Mouse (Mus musculus): ENCODE measurements around the gene Ublcp1.

Ublcp1 gene

DNA sequence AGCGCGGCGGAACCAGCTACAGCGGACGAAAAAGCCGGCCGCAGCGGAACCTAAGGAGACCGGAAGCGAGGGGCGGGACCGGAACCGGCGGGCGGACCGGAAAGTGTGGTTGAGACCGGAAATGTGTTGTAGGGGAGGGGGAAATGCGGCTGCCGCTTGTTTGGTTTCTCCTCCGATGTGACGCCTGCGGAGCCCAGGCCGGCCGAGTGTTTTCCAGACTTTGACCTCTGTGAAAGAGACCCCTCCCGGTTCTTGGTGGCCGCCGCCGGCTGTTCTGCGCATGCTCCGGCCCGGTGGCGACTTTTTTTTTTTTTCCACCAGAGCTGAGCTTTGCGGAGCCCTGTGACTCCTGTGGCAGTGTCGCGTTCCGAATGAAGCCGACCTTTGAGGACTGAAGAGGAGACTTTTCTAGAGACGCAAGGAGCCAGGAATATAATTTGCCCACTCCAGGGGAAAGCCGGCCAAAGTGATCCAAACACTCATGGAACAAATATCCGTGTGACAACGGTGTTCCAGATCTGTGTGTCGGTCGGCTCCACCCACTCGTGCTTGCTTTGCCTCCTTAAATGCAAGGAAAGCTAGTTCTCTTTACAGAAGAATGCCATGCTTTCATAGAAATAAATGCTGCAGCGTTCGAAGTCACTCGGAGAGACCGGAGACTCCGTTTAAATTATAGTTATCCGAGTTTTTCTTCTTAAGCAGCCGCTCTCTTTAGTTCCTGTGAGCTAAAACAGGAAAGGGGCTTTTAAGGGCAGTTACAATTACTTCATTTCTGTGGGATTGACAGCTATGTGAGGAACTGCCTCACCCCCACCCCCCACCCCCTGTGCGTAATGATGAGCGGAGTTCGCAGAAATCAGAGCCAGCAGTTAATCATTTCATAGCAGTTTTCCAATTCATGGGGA is at the start of gene Ublcp1:
Ublcp1 (minus strand) TSS at position 67 of the 905 bp plus-strand sequence.
- peak; percentile 84 for DNase-seq (ENCODE audit: low spot score)

GRCm38 (mm10) chr11:44519096-44519949 is 49.0 kb upstream of the Ublcp1 start:
- DNase-seq (ENCODE audit: low spot score) = peak; percentile 21

DNA sequence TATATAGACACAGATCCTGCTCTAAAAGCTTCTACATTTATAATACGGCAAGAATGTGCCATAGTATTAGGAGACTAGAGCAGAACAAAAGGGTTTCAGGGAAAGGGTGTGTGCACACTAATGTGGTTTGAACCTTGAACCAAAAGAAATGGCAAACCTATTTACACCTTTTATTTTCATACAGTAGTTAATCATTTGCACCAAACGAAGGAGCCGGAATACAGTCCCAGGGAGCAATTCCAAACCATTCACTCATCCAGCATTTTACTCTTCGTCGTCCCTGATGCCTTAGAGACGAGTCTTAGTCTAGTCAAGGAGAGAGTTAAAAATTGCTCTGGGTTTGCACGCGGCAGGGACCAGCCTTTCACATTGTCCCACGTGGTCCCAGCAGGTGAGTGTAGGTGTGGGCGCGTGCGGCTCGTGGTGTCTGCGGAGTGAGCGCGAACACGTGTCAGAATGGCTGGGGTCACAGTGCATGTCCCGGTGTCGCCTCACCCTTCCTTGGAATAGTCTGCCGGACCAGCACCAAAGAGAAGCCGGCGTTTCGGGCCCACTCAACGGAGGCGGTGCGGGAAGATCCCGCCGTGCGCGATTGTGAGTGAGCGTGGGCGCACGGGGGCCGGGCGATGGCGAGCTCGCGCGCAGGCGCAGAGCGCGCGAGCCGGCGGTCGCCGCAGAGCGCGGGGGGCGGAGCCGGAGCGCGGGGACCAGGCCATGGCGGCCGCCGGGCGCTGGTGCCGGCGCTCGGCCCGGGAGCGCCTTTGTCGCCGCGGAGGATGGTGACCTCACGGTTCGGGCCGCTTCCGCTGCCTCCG is 48.2 kb upstream of the Ublcp1 start, which contains the start of gene Rnf145:
Rnf145 (plus strand) TSS at position 684 of the 815 bp plus-strand sequence.
- peak; percentile 45 for DNase-seq (ENCODE audit: low spot score)

DNA sequence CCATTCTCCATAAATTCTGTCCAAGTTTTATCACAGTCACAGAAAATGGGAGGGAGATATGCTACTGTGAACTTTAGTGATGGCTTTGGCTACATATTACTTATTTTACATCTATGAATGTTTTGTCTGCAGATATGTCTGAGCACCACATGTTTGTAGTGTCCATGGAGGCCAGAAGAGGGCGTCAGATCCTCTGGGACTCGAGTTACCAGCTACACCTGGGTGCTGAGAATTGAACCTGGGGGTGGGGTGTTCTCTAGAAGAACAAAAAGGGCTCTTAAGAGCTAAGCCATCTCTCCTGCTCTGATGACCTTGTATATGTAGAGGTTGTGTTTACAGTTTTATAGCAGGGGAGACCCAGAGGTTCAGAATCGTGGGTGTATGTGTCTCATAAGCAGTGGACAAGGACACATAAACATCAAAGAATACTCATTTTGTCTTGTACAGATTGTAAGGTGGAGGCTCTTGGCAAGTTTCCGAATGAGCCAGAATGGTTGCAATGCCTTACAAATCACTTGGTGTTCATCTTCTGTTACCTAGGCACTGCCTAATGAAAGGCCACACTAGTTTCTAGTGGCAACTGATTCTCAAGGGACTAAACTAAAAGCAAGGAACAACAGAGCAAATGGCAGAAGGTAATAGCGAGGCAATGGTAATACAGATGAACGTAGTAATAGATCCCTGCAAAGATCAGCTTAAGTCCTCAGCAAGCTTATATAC is 47.4 kb upstream of the Ublcp1 start:
- DNase-seq (ENCODE audit: low spot score) = no peak

GRCm38 (mm10) chr11:44516362-44516761 is 46.1 kb upstream of the Ublcp1 start:
- DNase-seq (ENCODE audit: low spot score) = no peak

GRCm38 (mm10) chr11:44514666-44515065 is 44.4 kb upstream of the Ublcp1 start:
- no peak for DNase-seq (ENCODE audit: low spot score)

- no peak for DNase-seq (ENCODE audit: low spot score)
Measured at GRCm38 (mm10) chr11:44513026-44513422, 42.7 kb upstream of the Ublcp1 start.

DNA sequence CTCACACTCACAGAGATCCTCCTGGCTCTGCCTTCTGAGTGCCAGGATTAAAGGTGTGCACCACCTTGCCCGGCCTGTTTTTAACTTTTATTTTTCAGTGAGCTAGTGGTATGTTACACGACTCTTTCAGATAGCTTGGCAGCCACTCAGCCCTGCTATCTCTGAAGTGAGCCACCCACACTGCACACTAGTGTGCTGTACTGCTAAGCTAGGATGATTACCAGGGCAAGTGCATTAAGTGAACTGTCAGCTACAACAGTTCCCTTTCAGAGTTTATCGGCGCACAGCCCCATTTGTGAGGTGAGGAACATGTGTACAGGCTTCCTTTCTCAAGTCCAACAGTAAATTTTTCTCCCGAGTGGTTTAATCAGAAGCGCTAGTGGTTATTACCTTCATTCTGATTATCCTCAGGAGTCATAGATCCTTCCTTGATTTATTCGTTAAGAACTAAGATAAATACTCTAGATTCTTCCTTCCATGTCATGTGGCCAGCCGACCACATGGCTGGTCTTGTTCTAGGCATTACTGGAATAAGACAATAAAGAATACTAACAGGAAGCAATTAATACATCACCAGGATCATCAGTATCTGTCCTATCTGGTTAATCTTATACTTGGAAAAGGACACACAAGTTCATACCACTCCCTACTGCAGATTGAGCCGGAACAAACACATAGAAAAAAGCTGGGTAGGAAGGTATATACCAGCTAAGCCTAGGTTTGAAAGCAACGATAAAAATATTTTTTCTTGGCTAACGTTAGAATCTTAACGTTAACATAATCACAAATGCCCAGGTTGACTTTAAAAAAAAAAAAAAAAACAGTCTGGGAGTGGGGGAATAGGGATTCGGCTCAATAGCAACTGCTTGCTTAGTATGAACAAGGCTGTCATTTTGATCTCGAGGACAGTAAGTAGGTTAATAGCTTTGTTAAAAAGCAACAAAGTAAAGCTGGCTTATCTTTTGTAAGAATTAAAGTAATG is 42.0 kb upstream of the Ublcp1 start:
- no peak for DNase-seq (ENCODE audit: low spot score)

GRCm38 (mm10) chr11:44510371-44510770 is 40.1 kb upstream of the Ublcp1 start:
- DNase-seq (ENCODE audit: low spot score) = no peak

GRCm38 (mm10) chr11:44509906-44510305 is 39.6 kb upstream of the Ublcp1 start:
- DNase-seq (ENCODE audit: low spot score) = no peak

GRCm38 (mm10) chr11:44508876-44509275 is 38.6 kb upstream of the Ublcp1 start:
- DNase-seq (ENCODE audit: low spot score) = no peak

GRCm38 (mm10) chr11:44504761-44505160 is 34.5 kb upstream of the Ublcp1 start:
- DNase-seq (ENCODE audit: low spot score) = no peak

- DNase-seq (ENCODE audit: low spot score) = no peak
Measured at GRCm38 (mm10) chr11:44504146-44504545, 33.8 kb upstream of the Ublcp1 start.

DNA sequence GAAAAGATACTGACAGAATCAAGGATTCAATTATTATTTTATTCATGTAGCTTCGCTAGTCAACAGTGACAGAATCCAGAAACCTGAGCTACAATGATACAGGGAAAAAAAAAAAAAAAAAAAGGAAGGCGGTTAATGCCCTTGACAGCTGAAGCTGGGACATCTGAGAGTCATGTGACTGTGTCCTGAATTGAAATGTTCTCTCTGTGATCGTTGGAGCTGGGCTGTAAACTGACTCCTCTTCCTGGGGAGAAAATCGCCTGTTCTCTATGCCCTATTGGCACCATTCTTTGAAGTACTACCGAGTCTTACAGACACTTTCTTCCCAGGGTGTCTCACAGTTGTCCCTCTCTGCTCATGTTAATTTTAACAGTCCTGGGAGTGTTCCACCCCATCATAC is 32.6 kb upstream of the Ublcp1 start:
- no peak for DNase-seq (ENCODE audit: low spot score)

- no peak for DNase-seq (ENCODE audit: low spot score)
Measured at GRCm38 (mm10) chr11:44501477-44501876, 31.2 kb upstream of the Ublcp1 start.

DNA sequence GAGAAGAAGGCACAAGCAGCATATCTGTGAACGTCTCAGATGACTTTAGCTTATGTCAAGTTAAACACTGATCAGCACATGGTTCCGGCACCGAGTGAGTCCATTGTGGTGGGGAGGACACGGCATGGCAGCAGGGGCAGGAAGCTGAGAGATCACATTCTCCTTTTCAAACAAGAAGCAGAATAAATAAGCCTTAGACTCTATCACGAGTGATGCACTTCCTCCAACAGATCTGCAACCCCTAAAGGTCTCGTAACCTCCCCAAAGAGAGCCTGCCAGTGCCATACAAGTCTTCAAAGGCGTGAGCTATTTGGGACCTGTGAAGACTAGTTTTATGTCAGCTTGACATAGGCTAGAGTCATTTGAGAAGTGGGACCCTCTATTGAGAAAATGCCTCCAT is 30.7 kb upstream of the Ublcp1 start:
- no peak for DNase-seq (ENCODE audit: low spot score)

DNA sequence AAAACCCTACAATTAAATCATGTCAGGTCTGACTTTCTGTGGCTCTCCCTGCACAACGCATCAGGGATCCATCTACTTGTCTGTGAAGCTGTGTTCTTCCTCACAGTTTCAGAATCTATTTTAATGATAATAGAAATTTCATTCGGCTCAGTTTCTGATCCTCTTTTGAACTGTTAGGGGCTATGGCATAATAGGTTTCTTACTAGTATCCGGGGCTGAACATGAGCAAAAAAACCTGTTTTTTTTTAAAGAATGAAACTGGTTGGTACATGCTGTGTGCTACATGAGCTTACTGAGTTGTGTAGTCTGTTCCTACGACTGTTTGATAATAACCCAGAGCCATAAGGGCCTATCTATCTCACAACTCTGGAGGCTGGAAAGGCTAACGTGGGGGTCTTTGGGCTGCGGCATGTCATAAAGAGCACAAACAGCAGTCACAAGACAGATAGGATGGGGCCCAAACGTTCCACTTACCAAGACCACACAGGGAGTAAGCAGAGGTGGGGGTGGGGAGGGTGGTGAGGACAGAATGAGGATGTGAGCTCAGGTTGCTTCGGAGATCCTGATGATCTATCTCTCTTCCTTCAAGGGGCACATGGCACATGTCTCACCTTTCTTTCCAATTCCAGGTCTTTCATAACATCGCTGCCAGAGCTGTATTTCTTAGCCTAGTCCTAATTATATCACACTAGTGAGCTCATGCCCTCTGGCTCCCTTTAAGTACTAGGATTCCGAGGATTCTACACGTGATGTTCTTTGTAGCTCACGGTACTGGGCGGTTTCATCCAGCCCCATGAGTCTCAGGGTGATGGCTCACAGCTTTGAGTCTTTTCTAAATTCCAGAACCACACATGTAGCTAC is 28.3 kb upstream of the Ublcp1 start:
- DNase-seq (ENCODE audit: low spot score) = no peak

GRCm38 (mm10) chr11:44496217-44496616 is 25.9 kb upstream of the Ublcp1 start:
- no peak for DNase-seq (ENCODE audit: low spot score)

Measured in ovary, postnatal 10 days (tissue).